Mouse (Mus musculus) mouse embryonic stem cell (cell line): Measurements from ENCODE around the gene Hdac9.

ENCODE experiments used
- in situ Hi-C, 2 experiments: fragments of 300-500 bp; cut with MboI; formaldehyde crosslinking; loops; 1 replicate in 1 of 2; 3 replicates in 1 of 2; pipeline ENCODE4 v1.14.3; 2019 to 2020; ENCODE audit warnings: low sequenced_read_pairs in 2 of 2, low pct_unique_long_range_greater_than_20kb in 1 of 2, mixed read lengths in 1 of 2; ENCODE audit not compliant: unreplicated experiment in 1 of 2

Hdac9 gene

DNA sequence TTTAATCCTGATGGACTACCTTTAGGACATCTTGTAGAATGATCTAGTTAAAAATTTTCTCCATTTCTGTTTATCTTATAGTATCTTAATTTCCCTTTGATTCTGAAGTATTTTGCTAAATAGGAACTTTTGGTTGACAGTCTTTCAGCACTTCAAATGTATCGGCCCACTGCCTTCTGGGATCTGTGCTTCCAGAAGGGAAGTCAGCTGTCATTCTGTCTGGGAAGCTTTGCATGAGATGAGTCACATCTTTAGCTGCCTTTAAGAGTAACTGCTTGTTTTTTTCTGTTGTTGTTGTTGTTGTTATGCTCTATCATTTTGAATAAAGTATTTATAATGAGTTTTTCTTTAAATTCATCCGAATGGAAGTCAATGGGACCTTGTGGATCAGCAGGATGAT is 169.6 kb downstream of the Hdac9 start:
- in situ Hi-C loops: no loop called here

GRCm38 (mm10) chr12:34725204-34725603 is 191.7 kb downstream of the Hdac9 start:
- in situ Hi-C loops: no loop called here

GRCm38 (mm10) chr12:34724274-34724673 is 192.6 kb downstream of the Hdac9 start:
- in situ Hi-C loops: no loop called here

- in situ Hi-C loops: no loop called here
Measured at GRCm38 (mm10) chr12:34722831-34723490, 193.9 kb downstream of the Hdac9 start.

- in situ Hi-C loops: no loop called here
Measured at GRCm38 (mm10) chr12:34720906-34721305, 196.0 kb downstream of the Hdac9 start.

DNA sequence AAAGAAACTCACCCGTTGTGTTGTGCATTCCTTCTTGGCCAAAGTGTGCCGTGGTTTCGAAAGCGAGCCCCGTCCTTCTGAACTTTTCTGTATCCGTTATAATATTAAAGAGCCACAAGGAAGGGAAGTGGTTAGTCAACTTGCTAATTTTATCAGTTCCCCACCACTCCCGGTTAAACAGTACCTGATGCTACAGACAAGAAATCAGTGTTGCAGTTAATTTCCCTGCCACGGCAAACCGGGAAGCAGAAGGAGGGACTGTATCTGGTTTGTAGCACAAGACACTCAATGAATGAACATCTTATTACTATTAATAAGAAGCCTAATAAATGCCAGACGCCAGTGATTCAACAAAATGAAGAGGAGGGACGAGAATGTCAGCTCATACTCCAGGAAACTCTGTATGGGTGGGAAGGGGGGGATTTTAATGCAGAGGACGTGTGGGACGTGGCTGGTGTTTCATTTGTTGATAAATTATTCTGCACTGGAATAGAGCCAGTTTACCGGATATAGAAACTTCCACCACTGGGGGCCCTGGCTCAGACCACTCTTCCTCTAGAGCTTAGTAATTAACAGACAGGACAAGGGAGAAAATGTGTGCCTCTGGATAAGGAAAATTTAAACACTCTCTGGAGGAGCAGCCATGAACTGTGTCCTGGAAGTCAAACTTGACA is 202.5 kb downstream of the Hdac9 start:
- in situ Hi-C loops: no loop called here

DNA sequence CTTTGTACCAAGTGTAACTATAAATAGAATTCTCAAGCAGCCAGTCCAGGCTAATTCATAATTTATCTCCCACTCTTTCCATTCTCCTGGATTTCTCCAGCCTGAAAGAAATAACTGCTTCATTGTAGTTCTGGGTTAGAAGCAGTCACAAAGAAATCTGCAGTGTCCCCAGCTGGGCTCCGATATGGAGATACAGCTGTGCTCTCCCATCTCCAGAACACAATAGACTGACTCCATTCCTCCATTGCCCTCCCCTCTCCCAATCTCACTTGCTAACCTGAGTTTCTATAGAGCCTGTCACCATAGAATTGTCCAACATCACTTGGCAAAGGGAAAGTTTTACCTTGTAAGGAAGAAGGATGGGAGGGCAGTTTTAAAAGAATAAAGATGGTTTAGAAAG is 218.9 kb downstream of the Hdac9 start:
- in situ Hi-C loops: no loop called here

DNA sequence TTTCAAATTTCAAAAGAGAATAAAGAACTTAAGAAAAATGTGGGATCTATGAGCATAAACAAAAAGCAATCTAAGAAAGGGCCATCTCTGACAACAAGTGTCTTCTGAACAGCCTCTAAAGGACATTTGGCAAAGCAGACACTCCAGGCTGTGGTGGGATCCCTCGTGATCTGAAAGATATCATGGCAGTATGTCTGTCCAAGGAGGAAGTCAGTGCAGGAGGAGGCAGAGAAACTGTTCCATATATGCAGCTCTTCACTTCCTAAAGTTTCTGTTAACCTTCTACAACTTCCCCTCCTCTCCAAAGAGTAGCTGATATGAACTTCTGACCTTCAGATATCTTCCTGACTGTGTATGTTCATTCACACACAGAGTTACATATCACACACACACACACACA is 220.2 kb downstream of the Hdac9 start:
- in situ Hi-C loops: no loop called here

DNA sequence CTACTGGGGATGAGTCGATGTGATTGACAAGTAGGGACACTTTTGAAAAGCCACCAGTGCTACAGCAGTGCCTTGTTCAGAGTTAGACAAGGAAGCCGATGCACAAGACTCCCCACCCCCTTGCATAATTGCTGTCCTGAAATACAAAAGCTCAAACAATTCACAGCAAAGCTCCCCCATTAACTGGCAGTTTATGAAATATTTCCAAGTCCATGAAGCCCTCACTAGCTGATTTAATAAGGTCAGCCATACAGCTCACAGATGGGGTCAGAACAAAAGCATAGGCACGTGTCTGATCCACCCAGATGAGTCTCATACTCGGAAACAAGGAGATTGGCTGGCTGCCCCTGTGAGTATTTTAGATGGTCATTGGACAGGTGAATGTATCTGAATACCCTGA is 228.0 kb downstream of the Hdac9 start:
- in situ Hi-C loops: no loop called here

DNA sequence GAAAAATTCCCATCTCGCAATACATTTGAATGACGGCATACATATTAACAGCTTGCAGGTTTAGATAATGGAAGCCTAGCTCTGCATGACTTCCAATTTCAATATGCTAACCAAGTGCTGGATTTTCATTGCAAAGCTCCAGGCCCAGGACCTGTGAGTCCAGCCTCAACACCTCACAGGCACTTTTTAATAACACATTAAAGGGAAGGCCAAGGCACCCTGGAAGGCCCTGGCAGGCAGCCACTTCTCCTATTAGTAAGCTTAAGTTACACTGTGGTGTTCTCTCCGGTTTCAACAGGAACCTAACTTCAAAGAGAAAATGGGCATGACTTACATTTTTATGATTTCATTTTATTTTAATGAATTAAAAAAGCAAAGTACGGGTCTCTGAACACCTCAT is 233.5 kb downstream of the Hdac9 start:
- in situ Hi-C loops: no loop called here

DNA sequence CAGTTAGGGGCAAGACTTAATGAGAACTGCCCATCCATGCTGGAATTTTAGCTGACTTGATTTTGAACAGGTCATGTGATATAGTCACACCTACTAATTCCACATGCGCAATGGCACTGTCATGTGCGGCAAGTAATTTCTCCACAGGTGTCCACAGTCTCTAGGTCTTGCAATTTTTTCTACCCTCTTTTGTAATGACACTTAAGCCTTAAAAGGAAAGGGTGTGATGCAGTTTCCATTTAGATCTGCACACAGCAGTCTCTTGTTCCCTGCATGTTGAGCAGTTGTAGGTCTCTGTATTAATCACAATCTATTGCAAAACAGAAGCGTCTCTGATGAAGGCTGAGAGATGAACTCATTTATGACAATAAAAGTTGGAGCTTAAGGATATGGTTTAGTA is 234.2 kb downstream of the Hdac9 start:
- in situ Hi-C loops: no loop called here

DNA sequence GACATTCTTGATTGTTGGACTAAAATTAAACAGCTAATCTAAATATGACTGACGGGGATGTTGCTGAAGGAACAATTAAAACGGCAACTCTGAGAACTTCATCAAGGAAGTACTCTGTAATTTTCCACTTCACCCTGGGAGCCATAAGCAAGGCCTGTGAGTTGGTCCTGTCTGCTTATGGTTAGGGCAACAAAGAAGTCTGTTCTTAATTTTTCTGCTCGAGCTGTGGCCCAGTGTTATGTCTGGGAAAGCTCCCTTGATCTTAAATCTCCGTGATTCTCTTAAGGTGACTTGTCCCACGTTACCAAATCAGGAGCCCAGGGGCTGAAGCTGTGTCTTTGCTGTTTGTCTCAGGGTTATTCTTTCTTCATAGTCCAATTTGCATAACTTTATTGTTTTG is 236.3 kb downstream of the Hdac9 start:
- in situ Hi-C loops: no loop called here

GRCm38 (mm10) chr12:34677110-34677509 is 239.8 kb downstream of the Hdac9 start:
- in situ Hi-C loops: no loop called here

GRCm38 (mm10) chr12:34674235-34674634 is 242.7 kb downstream of the Hdac9 start:
- in situ Hi-C loops: loop anchor here (25.0 kb wide), 1 partner anchor 513 kb away; no protein-coding TSS in a partner anchor

- in situ Hi-C loops: loop anchor here (25.0 kb wide), 1 partner anchor 514 kb away; no protein-coding TSS in a partner anchor
Measured at GRCm38 (mm10) chr12:34673539-34673938, 243.4 kb downstream of the Hdac9 start.

- in situ Hi-C loops: loop anchor here (25.0 kb wide), 1 partner anchor 523 kb away; no protein-coding TSS in a partner anchor
Measured at GRCm38 (mm10) chr12:34664758-34665157, 252.1 kb downstream of the Hdac9 start.

GRCm38 (mm10) chr12:34661378-34661777 is 255.5 kb downstream of the Hdac9 start:
- in situ Hi-C loops: loop anchor here (25.0 kb wide), 1 partner anchor 526 kb away; no protein-coding TSS in a partner anchor

DNA sequence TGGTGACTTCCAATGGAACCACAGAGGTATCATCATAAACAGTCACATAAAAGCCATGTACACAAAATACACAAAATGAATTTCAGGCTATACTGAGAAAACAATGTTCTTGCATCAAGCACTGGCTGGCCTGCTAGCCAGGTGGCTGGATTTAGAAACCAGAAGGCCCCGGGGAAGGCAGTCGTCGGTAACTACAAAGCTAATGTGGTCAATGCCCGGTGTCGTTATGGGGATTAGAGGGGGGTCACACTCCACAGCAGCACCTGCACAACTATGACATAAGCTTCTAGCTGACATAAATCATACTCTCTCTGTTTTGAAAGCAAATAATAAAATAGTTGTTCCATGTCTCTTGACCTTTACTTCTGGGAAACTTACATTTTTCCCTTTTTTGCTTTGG is 256.9 kb downstream of the Hdac9 start:
- in situ Hi-C loops: loop anchor here (25.0 kb wide), 1 partner anchor 527 kb away; no protein-coding TSS in a partner anchor

DNA sequence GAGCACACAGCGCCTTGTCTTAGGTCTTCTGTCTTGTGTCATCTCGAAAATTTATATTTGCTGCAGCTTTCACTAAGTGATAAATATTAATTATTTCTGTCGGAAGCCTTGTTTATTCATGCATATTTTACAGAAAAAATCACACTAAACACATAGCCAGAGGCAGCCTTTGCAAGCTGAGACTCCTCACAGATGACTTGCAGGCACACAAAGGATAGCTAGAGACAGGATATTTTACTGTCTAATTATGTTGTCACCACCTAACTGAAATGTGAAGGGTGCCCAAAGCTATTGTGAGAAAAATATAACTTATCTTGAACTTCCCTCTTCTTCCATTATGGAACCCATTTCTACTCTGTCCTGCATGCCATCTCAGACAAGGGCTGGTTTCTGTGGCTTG is 258.3 kb downstream of the Hdac9 start:
- in situ Hi-C loops: loop anchor here (25.0 kb wide), 1 partner anchor 529 kb away; no protein-coding TSS in a partner anchor

DNA sequence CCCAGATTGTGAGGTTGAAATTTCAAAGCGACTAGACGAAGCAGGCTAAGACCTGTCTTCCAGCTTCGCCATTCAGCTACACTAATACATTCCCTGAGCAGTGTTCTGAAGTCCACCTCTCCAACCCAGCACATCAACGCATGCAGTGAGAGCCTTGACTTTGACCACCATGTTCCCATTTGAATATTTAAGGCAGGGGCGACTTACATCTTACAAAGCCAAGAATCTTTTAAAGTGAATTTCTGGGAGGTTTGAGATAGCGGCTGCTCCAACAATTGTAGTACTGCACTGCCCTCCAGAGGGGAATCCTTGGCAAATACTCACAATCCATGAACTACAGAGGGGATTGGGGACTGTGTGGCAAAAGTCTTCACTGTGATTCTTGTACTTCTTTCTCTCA is 258.8 kb downstream of the Hdac9 start:
- in situ Hi-C loops: loop anchor here (25.0 kb wide), 1 partner anchor 529 kb away; no protein-coding TSS in a partner anchor
